Mouse (Mus musculus): ENCODE data around the gene Phf20.

DNA sequence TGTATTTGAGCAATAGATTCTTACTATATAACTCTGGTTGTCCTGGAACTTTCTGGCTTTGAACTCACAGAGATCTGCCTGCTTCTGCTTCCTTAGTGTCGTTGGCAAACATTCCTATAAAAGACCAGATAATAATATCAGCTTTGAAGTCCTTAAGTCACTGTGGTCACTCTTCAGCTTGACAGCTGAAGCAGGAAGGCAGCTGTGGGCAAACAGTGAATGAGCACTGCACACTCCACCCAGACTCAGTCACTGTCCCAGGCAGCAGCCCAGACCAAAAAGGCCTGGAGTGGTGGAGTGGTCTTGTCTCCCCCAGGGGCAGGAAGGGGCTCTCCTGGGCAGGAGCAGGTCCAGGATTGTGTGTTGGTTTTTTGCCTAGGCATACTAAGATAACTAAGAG lies 95.7 kb downstream of the Phf20 start:
- TF ChIP-seq TCF12 (IDR thresholded peaks at IDR 0.05; ENCODE audit: insufficient read depth, poor library complexity, severe bottlenecking) (no peak), POLR2A (IDR thresholded peaks at IDR 0.05; ENCODE audit: insufficient read length, low read depth) (no peak), SRF (IDR thresholded peaks at IDR 0.05; ENCODE audit: control insufficient read depth, insufficient read length, low read depth) (no peak), TCF3 (IDR thresholded peaks at IDR 0.05; ENCODE audit: insufficient read length, low read depth) (peak; percentile 20)
